Mouse (Mus musculus): ENCODE measurements around the gene Theg. TPM values are rescaled to one million over a fixed set of nuclear protein-coding genes. Genes with fewer than 3 reads are reported as not detected.
A peak's percentile ranks its signal among the peaks of the same experiment; 100 is the strongest.

Gene Theg
- polyA plus RNA-seq, 1 experiment from 2014 or later: not detected

DNA sequence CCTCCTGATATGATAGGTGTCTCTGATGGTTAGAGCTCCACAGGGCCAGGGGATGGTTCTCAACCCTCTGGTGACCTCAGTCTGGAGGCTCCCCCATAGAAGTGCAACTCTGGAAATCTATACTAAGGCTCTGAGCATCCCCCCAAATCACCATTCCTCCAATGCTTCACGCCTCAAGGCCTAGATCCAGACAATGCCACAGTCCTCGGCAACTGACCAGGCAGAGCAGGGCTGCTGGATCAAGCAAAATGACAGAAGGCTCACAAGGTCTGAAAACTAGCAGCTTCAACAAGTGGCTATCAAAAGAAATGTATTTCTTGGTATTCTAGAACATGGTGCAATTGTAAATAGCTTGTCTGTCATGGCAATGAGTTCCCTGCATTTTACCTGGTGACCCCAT lies 49.4 kb downstream of the Theg start:
- Histone ChIP-seq H3K4me2 (ENCODE audit: low read depth, low read length) (no peak overlapping the region), H3K9ac (ENCODE audit: low read length) (no peak overlapping the region), H3K4me3 (replicated peaks; ENCODE audit: low read length) (no peak overlapping the region), H3K27me3 (ENCODE audit: control insufficient read depth, insufficient read depth, low read length) (no peaks in the 10 kb centered on the region), H3K27ac (ENCODE audit: low read length) (no peak overlapping the region), H3K4me1 (ENCODE audit: control insufficient read depth, insufficient read depth, low read length) (no peaks in the 10 kb centered on the region), H3K9me3 (replicated peaks; ENCODE audit: control insufficient read depth, low read length) (no peaks in the 10 kb centered on the region), H3K36me3 (ENCODE audit: control insufficient read depth, insufficient read depth, low read length) (peaks cover 6% of the 10 kb centered on the region; the same call in 1 of the 2 replicates)
- ATAC-seq (ENCODE audit: insufficient read depth, low FRiP score): no peak
- 84% methylated on average over 2 of the region's 2 CpGs for WGBS

DNA sequence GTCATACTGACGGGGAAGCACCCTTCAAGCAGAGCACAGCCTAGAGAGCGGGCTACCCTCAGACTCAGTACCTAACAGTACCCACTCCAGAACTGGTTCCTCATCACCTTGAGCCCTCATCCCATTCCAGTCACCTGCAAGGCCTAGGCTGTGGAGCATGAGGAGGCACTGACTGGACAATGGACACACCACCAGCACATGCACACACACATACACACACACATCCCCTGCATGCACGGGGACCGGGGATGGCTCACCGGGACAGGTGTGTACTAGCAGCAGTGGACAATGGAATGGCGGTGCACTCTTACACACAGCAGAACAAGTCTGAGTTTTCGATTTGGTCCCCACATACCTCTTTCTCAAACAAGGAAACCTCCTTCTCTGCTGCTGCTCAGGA lies 49.9 kb downstream of the Theg start:
- no peak for ATAC-seq (ENCODE audit: insufficient read depth, low FRiP score)
- 88% methylated on average over 7 of the region's 7 CpGs for WGBS
- Histone ChIP-seq H3K9me3 (replicated peaks; ENCODE audit: control insufficient read depth, low read length) (no peaks in the 10 kb centered on the region), H3K4me1 (ENCODE audit: control insufficient read depth, insufficient read depth, low read length) (no peaks in the 10 kb centered on the region), H3K4me2 (ENCODE audit: low read depth, low read length) (no peak overlapping the region), H3K36me3 (ENCODE audit: control insufficient read depth, insufficient read depth, low read length) (peaks cover 6% of the 10 kb centered on the region; the same call in 1 of the 2 replicates), H3K9ac (ENCODE audit: low read length) (no peak overlapping the region), H3K4me3 (replicated peaks; ENCODE audit: low read length) (no peak overlapping the region), H3K27ac (ENCODE audit: low read length) (no peak overlapping the region), H3K27me3 (ENCODE audit: control insufficient read depth, insufficient read depth, low read length) (no peaks in the 10 kb centered on the region)

DNA sequence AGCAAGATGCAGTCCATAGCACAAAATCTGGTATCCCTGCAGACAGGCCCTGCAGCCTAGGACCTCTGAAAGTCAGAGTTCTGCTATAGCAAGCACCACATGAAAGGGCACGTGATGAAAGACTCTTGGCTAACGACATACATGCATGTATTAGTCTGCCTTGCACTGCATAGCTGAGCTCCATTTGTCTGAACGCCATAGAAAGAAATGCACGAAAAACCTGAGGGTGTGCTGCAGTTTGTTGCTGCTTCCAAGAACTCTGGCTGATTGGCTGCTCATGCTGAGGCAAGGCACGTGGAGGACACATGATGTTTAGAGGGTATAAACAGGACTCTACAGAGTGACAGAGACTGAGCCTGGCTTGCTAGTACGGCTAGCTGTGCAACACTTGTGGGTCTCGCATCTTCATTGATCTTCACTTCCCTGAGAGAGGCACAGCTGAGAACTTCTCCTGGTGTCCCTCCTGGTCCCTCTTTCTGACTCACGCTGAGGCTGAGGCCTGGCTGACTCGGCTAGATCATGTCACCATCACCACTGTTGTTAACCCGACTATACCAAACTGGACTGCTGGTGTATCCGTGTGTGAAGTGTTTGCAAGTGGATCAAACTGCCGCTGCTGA lies 50.6 kb downstream of the Theg start:
- Histone ChIP-seq H3K36me3 (ENCODE audit: control insufficient read depth, insufficient read depth, low read length) (peaks cover 6% of the 10 kb centered on the region; the same call in 1 of the 2 replicates), H3K27ac (ENCODE audit: low read length) (no peak overlapping the region), H3K9me3 (replicated peaks; ENCODE audit: control insufficient read depth, low read length) (no peaks in the 10 kb centered on the region), H3K4me3 (replicated peaks; ENCODE audit: low read length) (no peak overlapping the region), H3K27me3 (ENCODE audit: control insufficient read depth, insufficient read depth, low read length) (no peaks in the 10 kb centered on the region), H3K9ac (ENCODE audit: low read length) (no peak overlapping the region), H3K4me2 (ENCODE audit: low read depth, low read length) (no peak overlapping the region), H3K4me1 (ENCODE audit: control insufficient read depth, insufficient read depth, low read length) (no peaks in the 10 kb centered on the region)
- no peak for ATAC-seq (ENCODE audit: insufficient read depth, low FRiP score)
- WGBS: 73% methylated on average over 12 of the region's 12 CpGs

DNA sequence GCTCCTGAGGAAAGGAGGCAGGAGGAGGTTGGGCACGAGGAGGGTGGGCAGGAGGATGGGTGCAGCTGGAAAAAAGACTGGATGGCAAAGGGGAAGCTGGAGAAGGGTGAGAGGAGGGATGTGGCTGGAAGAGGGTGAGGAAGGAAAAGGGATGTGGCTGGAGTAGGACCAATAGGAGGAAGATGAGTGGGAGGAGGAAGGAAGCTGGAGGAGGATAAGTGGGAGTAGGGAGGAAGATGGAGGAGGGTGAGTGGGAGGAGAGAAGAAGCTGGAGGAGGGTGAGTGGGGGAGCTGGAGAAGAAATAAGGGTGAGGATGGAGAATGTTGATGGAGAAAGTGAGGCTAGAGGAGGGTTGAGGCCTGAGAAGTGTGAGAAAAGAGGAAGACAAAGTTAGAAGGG lies 51.7 kb downstream of the Theg start:
- no peak overlapping the region for H3K4me2 ChIP-seq (ENCODE audit: low read depth, low read length)
- 0 out of 2 replicates have a peak, but pooled peaks cover 3% of the 10 kb centered on the region for H3K36me3 ChIP-seq (ENCODE audit: control insufficient read depth, insufficient read depth, low read length)
- no peaks in the 10 kb centered on the region for H3K27me3 ChIP-seq (ENCODE audit: control insufficient read depth, insufficient read depth, low read length)
- H3K4me3 ChIP-seq (replicated peaks; ENCODE audit: low read length): no peak overlapping the region
- H3K4me1 ChIP-seq (ENCODE audit: control insufficient read depth, insufficient read depth, low read length): no peaks in the 10 kb centered on the region; the same call in 1 of the 2 replicates
- WGBS: 52% methylated on average over 1 of the region's 1 CpGs
- H3K27ac ChIP-seq (ENCODE audit: low read length): no peak overlapping the region
- no peak overlapping the region for H3K9ac ChIP-seq (ENCODE audit: low read length)
- no peak for ATAC-seq (ENCODE audit: insufficient read depth, low FRiP score)
- H3K9me3 ChIP-seq (replicated peaks; ENCODE audit: control insufficient read depth, low read length): no peaks in the 10 kb centered on the region

GRCm38 (mm10) chr10:79534426-79534825 lies 52.7 kb downstream of the Theg start:
- Histone ChIP-seq H3K27me3 (ENCODE audit: control insufficient read depth, insufficient read depth, low read length) (no peaks in the 10 kb centered on the region), H3K36me3 (ENCODE audit: control insufficient read depth, insufficient read depth, low read length) (no peaks in the 10 kb centered on the region; the same call in 1 of the 2 replicates), H3K4me3 (replicated peaks; ENCODE audit: low read length) (no peak overlapping the region), H3K9ac (ENCODE audit: low read length) (no peak overlapping the region), H3K4me1 (ENCODE audit: control insufficient read depth, insufficient read depth, low read length) (no peaks in the 10 kb centered on the region; the same call in 1 of the 2 replicates), H3K4me2 (ENCODE audit: low read depth, low read length) (no peak overlapping the region), H3K27ac (ENCODE audit: low read length) (no peak overlapping the region), H3K9me3 (replicated peaks; ENCODE audit: control insufficient read depth, low read length) (no peaks in the 10 kb centered on the region)
- 90% methylated on average over 2 of the region's 2 CpGs for WGBS
- no peak for ATAC-seq (ENCODE audit: insufficient read depth, low FRiP score)

- Histone ChIP-seq H3K4me2 (ENCODE audit: low read depth, low read length) (peak within 1 kb of the TSS; percentile 89), H3K4me3 (replicated peaks; ENCODE audit: low read length) (peak within 1 kb of the TSS; percentile 70), H3K36me3 (ENCODE audit: control insufficient read depth, insufficient read depth, low read length) (no peaks in the 10 kb centered on the region; the same call in 1 of the 2 replicates), H3K9ac (ENCODE audit: low read length) (peak within 1 kb of the TSS; percentile 77), H3K27me3 (ENCODE audit: control insufficient read depth, insufficient read depth, low read length) (no peaks in the 10 kb centered on the region), H3K27ac (ENCODE audit: low read length) (peak within 1 kb of the TSS; percentile 93), H3K4me1 (ENCODE audit: control insufficient read depth, insufficient read depth, low read length) (no peaks in the 10 kb centered on the region; the same call in 1 of the 2 replicates), H3K9me3 (replicated peaks; ENCODE audit: control insufficient read depth, low read length) (no peaks in the 10 kb centered on the region)
- WGBS: under 1% methylated on average over 52 of the region's 52 CpGs
- ATAC-seq (ENCODE audit: insufficient read depth, low FRiP score): peak; percentile 90
Observed at GRCm38 (mm10) chr10:79533126-79533911, 53.8 kb downstream of the Theg start, which contains the start of gene Plpp2. Gene Plpp2 (minus strand): TSS chr10:79533796.

GRCm38 (mm10) chr10:79532678-79533077 lies 54.5 kb downstream of the Theg start:
- no peaks in the 10 kb centered on the region; the same call in 1 of the 2 replicates for H3K36me3 ChIP-seq (ENCODE audit: control insufficient read depth, insufficient read depth, low read length)
- peak overlapping the region; percentile 89 for H3K4me2 ChIP-seq (ENCODE audit: low read depth, low read length)
- WGBS: 25% methylated on average over 3 of the region's 3 CpGs
- ATAC-seq (ENCODE audit: insufficient read depth, low FRiP score): peak; percentile 14; the same call in 1 of the 2 replicates
- H3K27ac ChIP-seq (ENCODE audit: low read length): peak overlapping the region; percentile 93
- H3K4me3 ChIP-seq (replicated peaks; ENCODE audit: low read length): peak overlapping the region; percentile 70
- H3K4me1 ChIP-seq (ENCODE audit: control insufficient read depth, insufficient read depth, low read length): no peaks in the 10 kb centered on the region; the same call in 1 of the 2 replicates
- H3K27me3 ChIP-seq (ENCODE audit: control insufficient read depth, insufficient read depth, low read length): no peaks in the 10 kb centered on the region
- no peaks in the 10 kb centered on the region for H3K9me3 ChIP-seq (replicated peaks; ENCODE audit: control insufficient read depth, low read length)
- peak overlapping the region; percentile 77 for H3K9ac ChIP-seq (ENCODE audit: low read length)

DNA sequence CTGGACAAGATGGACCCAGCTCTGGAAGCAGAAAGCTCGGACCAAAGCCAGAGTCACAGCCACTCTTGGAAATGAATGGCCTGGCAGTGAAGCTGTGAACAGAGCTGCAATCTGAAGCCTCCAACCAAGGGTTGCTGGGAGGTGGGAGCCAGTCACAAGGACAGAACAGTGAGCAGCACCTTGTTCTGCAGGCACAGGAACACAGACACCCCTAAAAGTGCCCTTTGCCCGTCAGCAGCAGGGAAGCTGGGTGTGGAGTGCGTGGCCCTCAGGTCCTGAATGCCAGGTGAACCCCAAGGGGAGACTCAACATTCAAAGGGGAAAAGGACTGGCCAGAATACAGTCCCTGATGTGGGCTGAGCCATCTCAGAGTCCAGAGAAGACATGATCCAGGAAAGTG lies 55.5 kb downstream of the Theg start:
- Histone ChIP-seq H3K9ac (ENCODE audit: low read length) (no peak overlapping the region), H3K4me3 (replicated peaks; ENCODE audit: low read length) (no peak overlapping the region)
- ATAC-seq (ENCODE audit: insufficient read depth, low FRiP score): no peak

GRCm38 (mm10) chr10:79530721-79531120 lies 56.4 kb downstream of the Theg start:
- WGBS: 93% methylated on average over 13 of the region's 13 CpGs

More for the DNA sequence above, 55.5 kb downstream of the Theg start:
- Histone ChIP-seq H3K36me3 (ENCODE audit: control insufficient read depth, insufficient read depth, low read length) (peaks cover 4% of the 10 kb centered on the region; the same call in 1 of the 2 replicates), H3K9me3 (replicated peaks; ENCODE audit: control insufficient read depth, low read length) (no peaks in the 10 kb centered on the region), H3K27ac (ENCODE audit: low read length) (no peak overlapping the region), H3K27me3 (ENCODE audit: control insufficient read depth, insufficient read depth, low read length) (no peaks in the 10 kb centered on the region), H3K4me2 (ENCODE audit: low read depth, low read length) (peak overlapping the region; percentile 89; the same call in 1 of the 2 replicates), H3K4me1 (ENCODE audit: control insufficient read depth, insufficient read depth, low read length) (no peaks in the 10 kb centered on the region; the same call in 1 of the 2 replicates)
- 73% methylated on average over 3 of the region's 3 CpGs for WGBS

More at GRCm38 (mm10) chr10:79530721-79531120, 56.4 kb downstream of the Theg start:
- H3K9ac ChIP-seq (ENCODE audit: low read length): no peak overlapping the region
- ATAC-seq (ENCODE audit: insufficient read depth, low FRiP score): no peak
- H3K4me2 ChIP-seq (ENCODE audit: low read depth, low read length): no peak overlapping the region
- H3K27me3 ChIP-seq (ENCODE audit: control insufficient read depth, insufficient read depth, low read length): no peaks in the 10 kb centered on the region
- H3K27ac ChIP-seq (ENCODE audit: low read length): no peak overlapping the region
- H3K36me3 ChIP-seq (ENCODE audit: control insufficient read depth, insufficient read depth, low read length): peaks cover 6% of the 10 kb centered on the region; the same call in 1 of the 2 replicates
- H3K9me3 ChIP-seq (replicated peaks; ENCODE audit: control insufficient read depth, low read length): no peaks in the 10 kb centered on the region
- H3K4me3 ChIP-seq (replicated peaks; ENCODE audit: low read length): no peak overlapping the region
- no peaks in the 10 kb centered on the region; the same call in 1 of the 2 replicates for H3K4me1 ChIP-seq (ENCODE audit: control insufficient read depth, insufficient read depth, low read length)
